8 mouse cellular contexts compared by ENCODE assay signal in genomic region chr10:9674561-9675521, GRCm38 (mm10). TPM values are rescaled to one million over a fixed set of nuclear protein-coding genes. Genes with fewer than 3 reads are reported as not detected.
DNase-seq lines count a peak whose midpoint lies in the region; ATAC-seq and TF ChIP-seq lines count a peak whose summit lies in the region.

Samd5 (minus strand) TSS chr10:9675208.

- H3K27ac ChIP-seq in brown adipose tissue, adult 24 weeks (replicated peaks; ENCODE audit: low read depth, low read length), result no peak within 1 kb of the TSS
- H3K27ac ChIP-seq in left cerebral cortex, adult 2 months, result peak within 1 kb of the TSS; percentile 61

- intact Hi-C loops in left cerebral cortex, adult 2 months (cut with DNase I), result loop anchor here (2.0 to 10.0 kb wide), 5 partner anchors 100 to 930 kb away; no protein-coding TSS in a partner anchor

- H3K4me3 ChIP-seq in brown adipose tissue, adult 24 weeks (ENCODE audit: insufficient read depth, low read depth, low read length), result peak within 1 kb of the TSS; percentile 71
- H3K4me3 ChIP-seq in left cerebral cortex, adult 2 months, result peak within 1 kb of the TSS; percentile 79

- 0 out of 2 replicates have a peak, but pooled peaks cover 2% of the 10 kb centered on the region for H3K4me1 ChIP-seq in brown adipose tissue, adult 24 weeks (ENCODE audit: control insufficient read depth, insufficient read depth, insufficient read length, low read length)

- peak; percentile 90 for DNase-seq in MN1 (ENCODE audit: low spot score)
- peak; percentile 70 for DNase-seq in heart, postnatal 4 days
- DNase-seq in left cerebral cortex, adult 2 months (ENCODE audit: extremely low spot score in 1 of 2, low spot score in 2 of 2), result peak; percentile 63 to 68
- DNase-seq in lung, postnatal 25 days (ENCODE audit: low spot score), result peak; percentile 16
- peak; percentile 28 for DNase-seq in retina, postnatal 7 days (ENCODE audit: low read depth, low spot score)
- no peak for DNase-seq in thymus, postnatal 25 days

- peak; percentile 4 for TF ChIP-seq CTCF in left cerebral cortex, adult 2 months (IDR thresholded peaks at IDR 0.05)

- ATAC-seq in frontal cortex, adult (ENCODE audit: low TSS enrichment), result peak; percentile 80

RNA-seq across cellular contexts. Expression of gene Samd5, which starts in this region (rescaled TPM):
- 0.59 and 1.8 TPM in 2 replicates for polyA plus RNA-seq in brown adipose tissue, adult 24 weeks (2012; ENCODE audit: insufficient read depth, insufficient read length, missing spikeins)
- total RNA-seq in heart, postnatal 4 days (2021), result 10 to 100 TPM; 14.3 to 14.7 TPM
- total RNA-seq in left cerebral cortex, adult 2 months (2021), result 10 to 100 TPM in 1 of 2 experiments, 1 to 10 TPM in 1; 9.2 to 11.0 TPM
